Mouse (Mus musculus): ENCODE results near the gene Aff3.

Gene Aff3

GRCm38 (mm10) chr1:38294336-38294695 lies 370.4 kb downstream of the Aff3 start:
- ChIA-PET CTCF (no interaction called here), POLR2A (no interaction called here)

DNA sequence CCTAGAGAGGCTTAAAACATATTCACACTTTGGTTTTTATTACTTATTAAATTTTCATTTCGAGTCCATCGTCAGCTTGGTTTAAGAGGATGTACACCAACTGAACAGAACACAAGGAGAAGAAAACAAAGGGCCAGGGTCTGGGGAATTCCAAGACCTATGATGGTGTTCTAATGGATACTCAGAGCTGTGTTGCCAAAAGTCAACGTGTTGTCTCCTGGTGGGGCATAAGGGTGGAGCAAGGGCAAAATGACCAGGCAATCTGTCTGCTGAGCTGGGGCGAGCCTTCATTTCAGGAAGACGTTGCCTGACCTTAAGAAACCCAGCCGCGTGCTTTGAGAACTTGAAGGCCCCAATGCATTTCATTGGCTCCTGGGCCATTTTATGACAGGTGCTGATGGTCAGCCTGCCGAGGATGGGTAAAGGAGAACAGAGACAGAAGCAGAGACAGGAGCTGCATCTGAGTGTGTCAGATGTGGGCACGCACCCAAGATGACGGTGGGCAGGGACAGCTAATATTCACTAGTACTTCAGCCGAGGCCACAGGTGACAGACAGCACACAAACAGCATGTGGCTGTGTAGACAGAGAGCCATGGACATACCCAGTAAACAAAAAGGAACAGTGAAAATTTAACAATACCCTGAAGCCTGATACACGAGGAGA lies 371.0 kb downstream of the Aff3 start:
- POLR2A ChIA-PET, result no interaction called here

GRCm38 (mm10) chr1:38292851-38293250 lies 371.9 kb downstream of the Aff3 start:
- POLR2A ChIA-PET, result no interaction called here
- CTCF ChIA-PET, result interaction anchor here in 1 of 4 experiments (1.0 kb wide), 1 partner anchor 11 kb away, joined by 3 read pairs; no protein-coding TSS in a partner anchor

More for the DNA sequence above, 371.0 kb downstream of the Aff3 start:
- CTCF ChIA-PET, result interaction anchor here in 1 of 4 experiments (1.0 kb wide), 1 partner anchor 10 kb away, joined by 3 read pairs; no protein-coding TSS in a partner anchor

- POLR2A ChIA-PET, result no interaction called here
- CTCF ChIA-PET, result no interaction called here
Observed at GRCm38 (mm10) chr1:38291915-38292314, 372.8 kb downstream of the Aff3 start.

GRCm38 (mm10) chr1:38291497-38291896 lies 373.3 kb downstream of the Aff3 start:
- CTCF ChIA-PET, result no interaction called here
- POLR2A ChIA-PET, result no interaction called here

DNA sequence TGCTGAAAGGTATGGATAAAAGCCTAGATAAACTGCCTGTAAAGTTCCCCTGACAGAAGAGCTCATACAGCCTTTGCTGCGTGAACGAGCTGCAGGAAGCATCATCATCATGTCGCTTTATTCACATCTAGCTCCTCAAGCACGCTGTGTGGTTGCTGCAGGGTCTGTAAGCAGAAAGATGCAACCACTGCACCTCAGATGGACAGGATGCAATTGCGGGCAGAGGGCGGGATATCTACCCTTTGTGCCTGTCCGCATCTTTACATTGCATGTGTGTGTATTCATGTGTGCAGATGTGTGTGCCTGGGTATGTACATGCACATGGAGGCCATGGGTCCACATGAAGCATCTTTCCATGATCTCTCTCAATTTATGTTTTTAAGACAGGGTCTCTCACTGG lies 373.9 kb downstream of the Aff3 start:
- ChIA-PET CTCF (no interaction called here), POLR2A (no interaction called here)

GRCm38 (mm10) chr1:38289891-38290290 lies 374.9 kb downstream of the Aff3 start:
- POLR2A ChIA-PET, result interaction anchor here in 1 of 4 experiments (1.5 kb wide), 1 partner anchor 13 kb away, joined by 3 read pairs; no protein-coding TSS in a partner anchor
- CTCF ChIA-PET, result interaction anchor here in 1 of 4 experiments (0.7 to 0.9 kb wide), 2 partner anchors 37 to 222 kb away, joined by 3 to 4 read pairs; no protein-coding TSS in a partner anchor

DNA sequence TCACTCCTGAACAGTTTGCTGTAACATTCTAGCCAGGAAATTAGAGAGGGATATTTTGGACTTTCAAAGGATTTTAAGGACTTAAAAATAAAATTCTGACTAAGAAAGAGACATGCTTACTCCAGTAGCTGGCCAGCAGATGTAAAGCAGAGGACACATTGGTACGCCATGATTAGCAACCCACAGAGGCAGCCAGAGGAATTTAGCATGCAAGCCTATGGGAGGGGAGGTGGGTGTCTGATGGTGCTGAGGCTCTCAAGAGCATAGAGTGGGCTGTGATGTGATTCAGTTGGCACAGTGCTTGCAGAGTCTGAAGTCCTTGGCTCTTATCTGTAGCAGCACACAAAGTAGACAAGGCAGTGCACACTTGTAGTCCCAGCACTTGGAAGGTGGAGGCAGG lies 376.0 kb downstream of the Aff3 start:
- POLR2A ChIA-PET, result no interaction called here
- CTCF ChIA-PET, result no interaction called here

DNA sequence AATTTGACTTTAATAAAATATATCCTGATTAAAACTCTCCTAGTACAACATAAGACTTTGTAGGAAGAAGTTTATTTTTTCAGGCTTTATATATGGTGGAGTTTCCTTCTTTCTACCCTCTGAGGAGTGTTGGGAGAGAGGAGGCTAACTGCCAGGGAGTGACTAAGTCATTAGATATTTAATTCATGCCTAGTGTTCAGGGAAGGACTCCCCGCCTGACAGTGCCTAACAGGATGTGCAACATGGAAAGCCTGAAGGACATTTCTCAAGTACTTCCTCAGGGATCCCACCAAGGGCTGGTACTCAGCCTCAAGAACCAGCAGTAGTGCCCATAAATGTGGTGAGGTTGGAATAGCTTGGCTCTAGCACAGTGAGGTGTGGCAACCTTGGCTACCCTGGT lies 378.2 kb downstream of the Aff3 start:
- POLR2A ChIA-PET, result no interaction called here
- CTCF ChIA-PET, result no interaction called here

- ChIA-PET CTCF (no interaction called here), POLR2A (no interaction called here)
Observed at GRCm38 (mm10) chr1:38280549-38280948, 384.2 kb downstream of the Aff3 start.

GRCm38 (mm10) chr1:38271312-38271711 lies 393.4 kb downstream of the Aff3 start:
- CTCF ChIA-PET, result no interaction called here
- POLR2A ChIA-PET, result no interaction called here

GRCm38 (mm10) chr1:38268246-38269042 lies 396.3 kb downstream of the Aff3 start:
- POLR2A ChIA-PET, result interaction anchor here in 1 of 4 experiments (1.0 kb wide), 1 partner anchor 61 kb away, joined by 4 read pairs; no protein-coding TSS in a partner anchor
- CTCF ChIA-PET, result no interaction called here

- POLR2A ChIA-PET, result no interaction called here
- CTCF ChIA-PET, result interaction anchor here in 2 of 4 experiments (0.7 to 3.0 kb wide), 3 partner anchors 11 to 78 kb away, joined by 3 to 9 read pairs (median 7); no protein-coding TSS in a partner anchor
Observed at GRCm38 (mm10) chr1:38263251-38263650, 401.5 kb downstream of the Aff3 start.

DNA sequence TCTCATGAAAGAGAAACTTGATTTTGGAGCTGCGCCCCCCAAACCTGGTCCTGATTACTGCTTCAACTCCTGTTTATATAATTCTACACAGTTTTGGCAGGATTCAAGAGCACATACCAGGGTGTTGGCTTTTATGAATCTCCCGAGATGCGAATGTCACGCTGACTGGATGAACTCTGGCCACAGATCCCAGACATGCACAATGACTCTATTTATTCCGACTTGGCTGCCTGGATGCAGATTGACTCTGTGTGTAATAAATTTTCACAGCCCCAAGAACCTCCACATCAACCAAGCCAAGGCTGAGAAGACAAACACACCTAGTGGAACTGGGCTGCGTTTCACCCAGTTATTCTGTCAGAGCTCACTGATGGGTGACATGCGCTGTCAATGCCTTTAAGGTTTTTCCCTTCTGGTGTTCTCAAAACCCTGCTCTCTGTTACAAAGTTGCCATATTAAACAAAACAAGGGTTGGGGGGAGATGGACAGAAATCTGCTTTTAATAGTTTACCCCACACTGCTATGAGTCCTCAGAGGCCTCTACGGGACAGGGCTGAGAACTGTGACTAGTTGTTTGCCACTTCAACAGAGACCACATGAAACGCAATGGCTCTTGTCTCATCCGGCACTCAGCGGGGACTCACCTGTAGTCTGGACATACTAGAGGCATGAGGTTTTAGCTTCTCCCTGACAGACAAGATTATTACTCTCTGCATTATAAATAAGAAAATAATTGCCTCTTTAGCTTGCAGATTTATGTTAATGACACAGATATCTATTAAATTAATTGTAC lies 402.2 kb downstream of the Aff3 start:
- ChIA-PET POLR2A (no interaction called here), CTCF (interaction anchor here in 3 of 4 experiments (1.5 to 3.0 kb wide), 3 partner anchors 10 kb away, joined by 4 to 9 read pairs (median 7); no protein-coding TSS in a partner anchor)

GRCm38 (mm10) chr1:38261076-38261475 lies 403.7 kb downstream of the Aff3 start:
- POLR2A ChIA-PET, result no interaction called here
- CTCF ChIA-PET, result interaction anchor here in 2 of 4 experiments (1.2 to 3.0 kb wide), 2 partner anchors 9 kb away, joined by 3 to 9 read pairs; no protein-coding TSS in a partner anchor

DNA sequence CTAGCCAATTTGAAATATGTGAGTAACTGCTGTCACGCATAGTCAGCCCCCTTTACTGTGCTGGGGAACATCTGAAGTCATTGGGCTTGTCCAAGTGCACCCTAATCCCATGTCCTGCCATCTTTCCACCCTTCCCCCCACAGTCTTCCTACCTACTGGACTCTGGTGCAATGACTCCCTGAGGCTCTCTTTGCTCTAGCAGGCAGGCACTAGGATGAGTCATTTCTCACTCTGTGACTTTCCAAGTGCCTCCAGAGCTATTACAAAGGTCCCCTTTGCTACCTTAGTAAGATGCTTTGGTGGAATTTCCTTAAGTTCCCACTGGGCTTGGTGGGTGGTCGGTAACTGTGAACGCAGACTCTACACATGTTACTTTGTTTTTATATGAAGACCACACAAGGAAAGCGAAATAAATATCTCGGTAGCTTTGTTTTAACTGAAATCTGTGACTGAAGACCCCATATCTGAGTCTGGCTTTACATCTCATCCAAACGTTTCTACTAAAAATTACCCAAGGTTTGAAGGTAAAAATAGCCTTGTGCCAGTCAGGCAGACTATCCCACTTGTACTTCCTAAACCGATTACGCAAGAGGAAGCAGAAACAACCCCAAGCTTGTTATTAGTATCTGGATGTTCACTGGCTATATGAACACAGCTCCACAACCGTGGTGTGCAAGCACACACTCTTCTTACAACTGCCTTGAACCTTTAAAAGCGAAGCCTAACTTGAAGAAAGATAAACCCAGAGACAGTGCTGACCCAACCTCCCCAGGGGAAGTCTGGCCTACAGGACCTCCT lies 405.0 kb downstream of the Aff3 start:
- ChIA-PET POLR2A (interaction anchor here in 2 of 4 experiments (0.5 to 0.8 kb wide), 2 partner anchors 20 to 960 kb away, joined by 3 to 4 read pairs; partner anchors contain the start of gene Inpp4a (in 1 of the 2)), CTCF (no interaction called here)

- ChIA-PET CTCF (interaction anchor here in 2 of 4 experiments (0.7 to 3.3 kb wide), 3 partner anchors 69 to 534 kb away, joined by 3 to 8 read pairs (median 4); no protein-coding TSS in a partner anchor), POLR2A (interaction anchor here in 1 of 4 experiments (0.9 kb wide), 1 partner anchor 29 kb away, joined by 3 read pairs; no protein-coding TSS in a partner anchor)
Observed at GRCm38 (mm10) chr1:38254426-38254825, 410.3 kb downstream of the Aff3 start.

GRCm38 (mm10) chr1:38252766-38253079 lies 412.0 kb downstream of the Aff3 start:
- POLR2A ChIA-PET, result no interaction called here
- CTCF ChIA-PET, result interaction anchor here (0.6 to 1.9 kb wide), 49 partner anchors 8 to 540 kb away, joined by 3 to 13 read pairs (median 3); no protein-coding TSS in a partner anchor
